Mouse (Mus musculus) MEL (cell line): ENCODE measurements around the gene AU041133.
A peak's percentile ranks its signal among the peaks of the same experiment; 100 is the strongest.

Source experiments
- CTCF ChIP-seq, 3 experiments: IDR thresholded peaks in 2 of 3; conservative IDR thresholded peaks in 1 of 3; 2 replicates each; pipeline ENCODE4 v1.5.1; 2011 to 2012; ENCODE audit warnings: low read length in 3 of 3, low read depth in 2 of 3, mild to moderate bottlenecking in 2 of 3, improper control_type of control experiment in 1 of 3, inconsistent platforms in 1 of 3, mixed read lengths in 1 of 3, moderate library complexity in 1 of 3; ENCODE audit not compliant: control insufficient read depth in 1 of 3, insufficient read depth in 1 of 3, poor library complexity in 1 of 3, severe bottlenecking in 1 of 3
- EP300 ChIP-seq, 2 experiments: IDR thresholded peaks; 2 replicates each; pipeline ENCODE4 v1.6.1; 2011; ENCODE audit warnings: improper control_type of control experiment in 2 of 2, low read length in 2 of 2, low read depth in 1 of 2, mild to moderate bottlenecking in 1 of 2
- GABPA ChIP-seq: IDR thresholded peaks from 2 replicates; pipeline ENCODE4 v1.6.1; 2012; ENCODE audit warnings: low read depth, mild to moderate bottlenecking, inconsistent platforms, low read length, improper control_type of control experiment, moderate library complexity
- MAFK ChIP-seq: IDR thresholded peaks from 2 replicates; pipeline ENCODE4 v1.6.1; 2011; ENCODE audit warnings: low read depth, mild to moderate bottlenecking, low read length, improper control_type of control experiment, borderline replicate concordance
- POLR2A ChIP-seq, 2 experiments: IDR thresholded peaks; 2 replicates each; pipeline ENCODE4 v1.6.1; 2011 to 2012; ENCODE audit warnings: low read length in 2 of 2, mild to moderate bottlenecking in 2 of 2, control low read depth in 1 of 2, improper control_type of control experiment in 1 of 2, low read depth in 1 of 2, moderate library complexity in 1 of 2; ENCODE audit not compliant: control insufficient read depth in 1 of 2, insufficient read depth in 1 of 2, poor library complexity in 1 of 2
- ZC3H11A ChIP-seq: IDR thresholded peaks from 2 replicates; pipeline ENCODE4 v1.6.1; 2012; ENCODE audit warnings: low read depth, mild to moderate bottlenecking, inconsistent platforms, low read length, improper control_type of control experiment

DNA sequence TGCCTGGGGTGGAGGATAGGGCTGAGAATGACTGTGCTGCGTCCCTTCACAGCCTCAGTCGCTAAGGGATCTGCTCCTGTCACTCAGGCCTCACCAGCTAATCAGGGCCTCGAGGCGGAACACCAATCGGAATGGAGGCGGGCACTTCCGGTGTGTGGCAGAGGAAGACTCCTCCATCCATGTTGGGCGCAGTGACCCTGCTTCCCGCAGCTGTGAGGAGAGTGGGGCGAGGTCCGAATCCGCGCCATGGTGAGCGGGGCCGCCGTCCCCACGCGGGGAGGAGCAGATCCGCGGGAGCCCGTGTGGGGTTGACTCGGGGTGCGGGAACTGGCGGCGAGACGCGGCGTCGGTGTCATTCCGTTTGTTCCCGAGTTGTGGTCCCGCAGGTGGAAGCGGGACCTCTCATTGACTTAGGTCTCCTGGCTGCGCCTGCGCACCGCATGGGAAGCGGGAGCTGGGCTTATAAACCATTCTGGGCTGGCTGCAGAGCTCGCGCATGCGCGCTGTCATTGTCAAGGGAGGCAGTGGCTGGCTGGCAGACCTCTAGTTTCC, at the start of gene AU041133:
- TF ChIP-seq EP300 (IDR thresholded peaks at IDR 0.05; ENCODE audit: low read depth in 1 of 2, low read length in 2 of 2): no peak
- no peak for TF ChIP-seq MAFK
- no peak for TF ChIP-seq ZC3H11A
- TF ChIP-seq POLR2A (IDR thresholded peaks at IDR 0.05; ENCODE audit: control insufficient read depth in 1 of 2, insufficient read depth in 1 of 2, low read depth in 1 of 2, low read length in 2 of 2, poor library complexity in 1 of 2): peak; percentile 95 to 97
- TF ChIP-seq CTCF (IDR thresholded peaks at IDR 0.05 in 2 of 3, conservative IDR thresholded peaks at IDR 0.05 in 1 of 3; ENCODE audit: control insufficient read depth in 1 of 3, insufficient read depth in 1 of 3, low read depth in 2 of 3, low read length in 3 of 3, poor library complexity in 1 of 3, severe bottlenecking in 1 of 3): no peak
- no peak for TF ChIP-seq GABPA
